Mouse (Mus musculus): ENCODE measurements around the gene Adh1.

The Adh1 gene

DNA sequence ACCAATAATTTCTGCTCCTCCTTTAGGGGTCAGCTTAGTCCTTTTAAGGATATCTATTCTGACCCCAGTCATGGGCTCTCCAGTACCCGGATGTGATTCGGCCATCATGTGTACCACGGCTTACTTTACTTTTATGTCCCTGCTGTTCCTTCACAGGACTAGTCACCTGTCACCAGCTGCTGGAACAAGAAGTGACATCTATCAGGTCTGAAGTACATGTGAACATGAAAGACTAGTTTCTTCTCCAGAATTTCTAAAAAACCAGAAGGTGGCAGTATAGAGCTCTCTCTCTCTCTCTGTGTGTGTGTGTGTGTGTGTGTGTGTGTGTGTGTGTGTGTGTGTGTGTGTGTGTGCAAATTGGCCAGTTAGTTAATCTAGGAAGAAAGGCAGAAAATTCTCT is 20.4 kb upstream of the Adh1 start:
- in situ Hi-C loops (cut with MboI, MseI) = no loop called here

DNA sequence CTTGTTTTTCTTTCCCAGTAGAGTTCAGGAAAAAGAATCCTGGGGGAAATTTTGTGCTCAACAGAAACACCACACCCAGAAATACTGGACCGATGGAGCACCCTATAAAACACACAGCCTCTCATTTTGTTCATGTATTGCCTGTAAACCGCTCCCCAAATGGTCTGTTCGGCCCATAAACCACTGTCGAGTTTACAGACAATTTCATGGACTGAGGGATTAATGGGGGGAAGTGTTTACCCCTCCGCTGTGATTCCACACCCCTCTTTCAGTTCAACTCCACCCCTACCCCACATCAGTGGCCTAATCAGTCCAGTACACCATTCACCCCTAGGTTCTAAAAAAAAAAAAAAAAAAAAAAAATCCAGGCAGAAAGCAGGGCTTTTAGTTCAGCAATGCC is 19.8 kb upstream of the Adh1 start:
- in situ Hi-C loops (cut with MboI, MseI) = no loop called here

DNA sequence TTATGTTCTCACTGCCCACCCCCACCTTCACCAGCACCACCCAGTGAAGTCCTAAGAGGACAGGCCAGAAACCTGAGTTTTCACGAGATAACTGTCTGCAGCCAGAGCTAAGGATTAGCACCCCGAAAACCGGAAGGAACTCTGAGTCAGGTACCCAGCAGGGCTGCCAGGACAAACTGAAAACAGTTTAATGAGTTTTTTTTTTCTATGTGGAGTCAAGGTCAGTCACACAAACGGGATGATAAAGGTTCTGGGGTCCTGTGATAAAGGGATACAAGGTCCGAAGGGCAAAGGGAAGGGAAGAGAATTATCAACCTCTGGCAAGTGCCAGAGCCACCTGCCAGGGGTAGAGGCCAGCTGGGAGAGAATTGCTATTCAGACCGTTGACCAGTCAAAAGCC is 19.4 kb upstream of the Adh1 start:
- in situ Hi-C loops (cut with MboI, MseI) = no loop called here

DNA sequence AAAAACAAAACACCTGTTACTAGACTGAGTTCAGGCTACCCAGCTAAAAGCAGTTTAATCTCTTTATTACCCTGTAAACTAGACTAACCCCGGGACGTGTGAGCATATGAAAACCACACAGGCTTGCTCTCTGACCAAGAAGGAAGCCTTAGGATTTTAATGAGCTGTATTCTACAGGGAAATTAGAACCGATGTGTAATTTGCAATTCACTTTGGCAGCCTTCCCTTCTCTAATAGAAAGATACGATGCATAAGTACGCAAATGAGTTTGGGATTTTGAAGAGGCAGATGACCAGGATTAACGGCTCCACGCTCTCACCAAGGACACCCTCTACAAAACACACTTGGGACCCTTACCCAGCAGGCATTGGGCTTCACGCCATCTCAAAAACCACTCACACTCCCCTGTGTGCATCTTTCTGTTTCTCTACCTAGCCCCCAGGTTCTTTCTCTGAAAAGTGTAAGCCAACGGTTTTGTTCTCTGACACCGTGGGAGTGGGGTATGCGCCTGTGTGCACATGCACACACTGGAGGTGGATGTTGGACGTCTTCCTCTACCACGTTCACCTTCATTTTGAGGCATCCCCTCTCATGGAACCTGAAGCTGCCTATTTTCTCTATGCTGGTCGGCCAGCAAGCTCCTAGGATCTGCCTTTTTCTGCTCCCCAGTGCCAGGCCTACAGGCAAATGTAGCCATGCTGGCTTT is 18.6 kb upstream of the Adh1 start:
- in situ Hi-C loops (cut with MboI, MseI) = no loop called here

DNA sequence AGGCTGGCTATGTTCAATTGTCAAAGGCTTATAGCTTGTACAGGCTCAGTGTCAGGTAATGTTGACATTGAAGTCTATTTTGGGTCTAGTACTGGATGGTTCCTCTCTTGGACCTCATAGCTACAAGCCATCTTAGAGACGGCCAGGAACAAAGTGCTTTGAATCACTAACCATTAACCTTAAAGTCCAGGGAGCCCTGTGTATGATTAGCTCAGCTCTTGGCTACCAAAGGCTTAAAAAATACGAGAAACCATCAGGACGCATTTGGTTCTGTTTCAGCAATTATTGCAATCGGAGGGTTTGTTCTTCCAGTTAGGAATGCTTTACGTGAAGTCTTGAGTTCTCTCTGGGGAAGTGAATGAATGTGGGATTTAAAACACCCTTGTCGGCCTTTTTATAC is 17.9 kb upstream of the Adh1 start:
- in situ Hi-C loops (cut with MboI, MseI) = no loop called here

DNA sequence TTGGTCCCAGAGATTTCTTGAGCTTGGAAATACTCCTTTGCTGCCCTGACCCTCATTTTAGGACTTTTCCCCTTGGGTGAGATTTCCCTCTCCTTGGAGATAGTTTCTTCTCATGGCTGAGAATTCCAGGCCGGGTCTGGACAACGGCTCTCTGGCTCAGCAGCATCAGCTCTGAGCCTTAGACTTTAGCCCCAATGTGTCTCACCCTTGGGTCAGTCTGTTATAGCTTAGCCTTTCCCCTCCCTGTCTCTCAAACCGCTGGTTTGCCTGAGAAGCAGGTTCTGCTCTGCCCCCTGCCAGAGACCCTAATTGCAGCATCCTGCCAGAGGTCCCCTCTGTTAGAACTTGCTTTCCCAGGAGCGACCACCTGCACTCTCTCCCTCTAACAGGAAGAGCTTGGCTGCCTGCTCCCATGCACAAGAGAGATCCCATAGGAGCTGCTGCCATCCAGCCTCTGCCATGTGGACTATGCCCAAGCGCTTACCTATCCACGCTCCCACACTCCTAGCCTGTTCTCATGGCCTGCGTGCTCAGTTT is 16.4 kb upstream of the Adh1 start:
- in situ Hi-C loops (cut with MboI, MseI) = no loop called here

DNA sequence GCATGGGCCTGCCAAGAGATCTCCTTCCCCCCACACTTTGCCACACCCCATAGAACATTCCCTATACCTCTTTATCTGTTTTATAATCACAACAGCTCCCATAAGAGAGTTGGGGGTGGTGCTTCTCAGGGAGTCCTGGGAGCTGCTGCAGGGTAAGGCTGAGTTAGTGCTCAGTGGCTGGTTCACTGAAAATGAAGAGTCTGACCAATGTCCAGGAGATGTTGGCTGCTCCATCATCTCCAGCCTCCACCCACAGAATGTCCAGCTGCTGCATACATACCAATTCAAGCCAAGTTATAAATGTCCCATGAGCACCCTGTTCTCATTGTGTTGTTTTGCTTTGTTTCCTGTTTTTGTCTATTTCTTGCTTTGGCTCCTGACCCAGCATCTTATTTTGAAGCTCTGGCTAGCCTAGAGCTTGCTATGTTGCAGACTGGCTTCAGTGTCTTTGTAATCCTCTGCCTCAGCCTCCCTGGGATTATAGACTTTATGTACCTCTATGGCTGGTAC is 14.2 kb upstream of the Adh1 start:
- in situ Hi-C loops (cut with MboI, MseI) = no loop called here

DNA sequence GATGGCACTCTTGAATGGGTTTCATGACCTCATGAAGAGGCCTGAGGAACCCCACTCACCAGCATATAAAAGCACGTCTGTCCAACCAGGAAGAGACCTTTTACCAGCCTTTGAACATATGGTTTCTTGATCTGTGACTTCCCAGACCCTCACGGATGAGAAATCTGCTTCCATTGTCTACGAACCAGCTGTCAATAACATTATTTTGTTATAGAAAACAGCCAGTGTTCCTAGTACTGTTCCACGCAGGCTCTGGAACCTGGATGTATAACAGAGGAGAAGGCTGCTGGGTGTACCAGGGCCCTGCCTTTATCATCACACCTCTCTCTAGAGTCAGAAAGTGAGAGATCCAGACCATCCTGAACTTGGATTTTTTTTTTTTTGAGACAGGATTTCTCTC is 13.6 kb upstream of the Adh1 start:
- in situ Hi-C loops (cut with MboI, MseI) = no loop called here

DNA sequence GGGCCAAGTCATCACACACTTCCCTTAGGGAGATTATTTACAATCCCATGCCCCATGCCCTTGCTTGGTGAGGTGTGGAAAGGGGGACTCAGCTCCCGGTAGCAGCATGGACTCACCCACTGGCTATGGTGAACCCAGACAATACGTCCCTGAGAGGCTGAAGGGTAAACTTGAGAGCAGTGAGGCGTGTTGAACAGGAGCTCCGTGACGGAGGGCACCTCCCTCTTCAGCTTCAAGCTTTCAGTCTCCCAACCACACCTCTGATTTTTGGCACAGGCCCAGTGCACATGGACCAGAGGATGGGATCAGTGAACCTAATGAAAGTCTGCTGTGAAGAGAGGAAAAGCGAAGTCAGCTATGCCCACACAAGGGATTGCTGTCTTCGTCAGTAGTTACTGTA is 12.8 kb upstream of the Adh1 start:
- in situ Hi-C loops (cut with MboI, MseI) = no loop called here

DNA sequence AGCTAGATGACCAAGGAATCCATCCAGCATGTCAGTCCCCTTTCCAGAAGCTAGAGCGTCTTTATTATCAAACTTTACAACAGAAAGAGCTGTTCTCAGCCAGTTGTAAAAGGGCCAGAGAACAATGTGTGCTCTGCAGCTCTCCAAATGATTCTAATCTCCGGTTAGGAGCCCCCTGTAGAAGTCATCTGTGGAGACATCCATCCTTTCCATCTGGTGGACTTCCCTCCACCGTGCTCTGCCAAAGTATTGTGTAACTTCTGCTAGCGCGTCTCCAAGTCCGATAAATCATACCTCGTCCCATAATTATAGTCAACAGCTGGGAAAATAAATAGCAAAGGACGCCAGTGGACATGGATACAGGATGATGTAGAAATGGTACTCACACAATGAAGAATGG is 12.0 kb upstream of the Adh1 start:
- in situ Hi-C loops (cut with MboI, MseI) = no loop called here

DNA sequence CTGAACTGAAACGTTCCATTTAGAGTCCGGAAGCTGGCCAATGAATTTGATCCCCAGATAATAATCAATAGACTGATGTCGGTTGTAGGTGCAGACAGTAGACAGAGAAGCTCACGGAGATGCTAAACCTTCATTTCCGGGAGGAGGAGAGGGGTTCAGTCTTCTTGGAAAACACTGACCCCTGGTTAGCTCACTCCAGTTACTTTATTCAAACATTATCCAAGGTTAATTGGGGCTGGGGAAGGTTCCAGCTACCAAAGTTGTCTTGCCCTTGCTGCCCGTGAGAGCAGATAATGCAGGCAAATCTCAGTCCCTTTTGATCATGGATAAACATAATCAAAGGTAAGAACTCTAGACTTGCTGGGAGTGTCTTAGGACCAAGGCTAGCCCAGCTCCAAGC is 9.6 kb upstream of the Adh1 start:
- in situ Hi-C loops (cut with MboI, MseI) = loop anchor here in 1 of 2 experiments (25.0 kb wide), 1 partner anchor 1889 kb away; no protein-coding TSS in a partner anchor

DNA sequence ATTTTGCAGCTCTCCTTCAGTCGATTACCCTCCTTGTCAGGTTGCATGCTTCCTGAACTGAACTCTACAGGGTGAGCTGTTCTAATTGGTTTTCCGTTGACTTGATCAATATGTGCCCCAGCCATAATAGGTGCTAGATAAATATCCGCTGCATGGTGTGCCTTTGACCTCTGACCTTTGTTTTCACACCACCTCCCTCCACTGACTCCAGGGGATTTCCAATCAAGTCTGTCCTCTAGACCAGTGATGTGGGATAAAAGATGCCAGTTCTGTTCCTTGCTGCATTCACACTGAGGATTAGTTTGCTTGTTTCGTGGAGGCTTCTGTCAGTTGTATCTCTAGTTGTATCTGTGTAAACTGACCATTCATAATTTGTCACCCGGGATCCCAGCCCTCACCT is 6.6 kb upstream of the Adh1 start:
- in situ Hi-C loops (cut with MboI, MseI) = loop anchor here in 1 of 2 experiments (25.0 kb wide), 1 partner anchor 1892 kb away; no protein-coding TSS in a partner anchor

DNA sequence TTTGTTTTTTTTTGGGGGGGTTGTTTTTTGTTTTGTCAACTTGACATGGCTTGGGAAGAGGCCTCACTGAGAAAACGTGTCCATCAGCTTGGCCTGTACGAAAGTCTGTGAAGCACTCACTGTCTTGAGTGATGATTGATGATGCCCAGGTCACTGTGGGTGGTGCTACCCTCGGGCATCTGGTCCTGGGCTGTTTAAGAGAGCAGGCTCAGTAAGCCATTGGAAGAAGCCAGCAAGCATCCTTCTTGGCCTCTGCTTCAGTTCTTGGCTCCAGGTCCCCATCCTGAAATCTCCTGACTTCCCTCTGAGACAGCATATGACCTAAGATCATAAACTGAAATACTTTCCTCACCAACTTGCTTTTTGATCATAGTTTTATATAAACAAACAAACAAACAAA is 5.4 kb upstream of the Adh1 start:
- in situ Hi-C loops (cut with MboI, MseI) = loop anchor here in 1 of 2 experiments (25.0 kb wide), 1 partner anchor 1893 kb away; no protein-coding TSS in a partner anchor

DNA sequence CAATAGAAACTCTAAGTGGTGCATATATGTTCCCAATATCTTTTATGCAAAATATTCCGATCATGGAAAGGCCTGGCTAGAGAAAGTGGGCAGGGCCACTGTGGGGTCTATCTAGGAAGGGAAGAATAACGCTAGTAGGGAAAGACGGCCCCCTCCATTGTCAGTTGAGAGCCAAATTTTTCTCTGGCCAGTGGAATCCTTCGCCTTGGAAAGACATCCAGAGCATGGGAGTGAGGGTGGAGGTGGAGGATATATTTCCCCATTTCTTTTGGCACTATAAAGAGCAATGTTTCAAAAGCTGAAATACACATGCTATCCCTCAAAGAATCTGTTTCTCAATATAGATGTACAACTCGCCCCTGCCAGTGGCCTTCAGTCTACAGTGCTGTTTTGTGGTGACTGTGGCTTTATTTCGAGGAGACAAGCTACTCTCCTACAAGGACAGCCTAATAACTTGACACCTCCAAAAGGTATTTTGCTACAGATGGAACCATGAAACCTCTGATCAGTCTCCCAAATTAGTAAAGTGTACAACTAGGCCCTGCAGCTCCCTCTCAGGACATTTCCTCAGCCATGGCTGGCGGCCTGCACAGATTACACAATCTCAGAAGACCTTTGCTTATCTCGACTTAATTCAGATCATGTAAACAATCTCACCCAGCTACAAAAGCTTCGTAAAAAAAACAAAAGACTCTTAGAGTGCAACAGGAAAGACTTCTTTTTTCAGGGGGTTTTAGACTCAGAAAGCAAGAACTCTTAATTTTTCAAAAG is 4.8 kb upstream of the Adh1 start:
- in situ Hi-C loops (cut with MboI, MseI) = loop anchor here in 1 of 2 experiments (25.0 kb wide), 1 partner anchor 1894 kb away; no protein-coding TSS in a partner anchor

DNA sequence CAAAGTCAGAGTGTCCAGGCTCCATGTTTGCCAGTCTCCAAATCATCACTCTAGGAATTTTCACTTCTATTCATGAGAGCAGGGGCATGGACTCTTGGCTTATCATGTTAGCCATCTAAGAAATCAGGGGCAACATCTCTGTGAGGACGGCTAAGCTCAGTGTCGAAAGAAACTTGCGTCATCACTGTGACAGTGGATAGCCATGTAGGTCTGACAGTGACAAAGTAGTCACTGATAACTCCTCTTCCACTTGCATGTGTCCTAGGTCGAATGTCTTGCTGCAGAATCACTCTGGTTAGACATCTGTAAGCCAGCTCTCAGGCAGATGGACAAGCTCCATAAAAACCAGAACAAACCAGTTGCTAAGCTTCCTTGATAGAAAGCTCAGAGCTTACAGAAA is 1.8 kb downstream of the Adh1 start:
- in situ Hi-C loops (cut with MboI, MseI) = loop anchor here in 1 of 2 experiments (25.0 kb wide), 1 partner anchor 1900 kb away; no protein-coding TSS in a partner anchor

DNA sequence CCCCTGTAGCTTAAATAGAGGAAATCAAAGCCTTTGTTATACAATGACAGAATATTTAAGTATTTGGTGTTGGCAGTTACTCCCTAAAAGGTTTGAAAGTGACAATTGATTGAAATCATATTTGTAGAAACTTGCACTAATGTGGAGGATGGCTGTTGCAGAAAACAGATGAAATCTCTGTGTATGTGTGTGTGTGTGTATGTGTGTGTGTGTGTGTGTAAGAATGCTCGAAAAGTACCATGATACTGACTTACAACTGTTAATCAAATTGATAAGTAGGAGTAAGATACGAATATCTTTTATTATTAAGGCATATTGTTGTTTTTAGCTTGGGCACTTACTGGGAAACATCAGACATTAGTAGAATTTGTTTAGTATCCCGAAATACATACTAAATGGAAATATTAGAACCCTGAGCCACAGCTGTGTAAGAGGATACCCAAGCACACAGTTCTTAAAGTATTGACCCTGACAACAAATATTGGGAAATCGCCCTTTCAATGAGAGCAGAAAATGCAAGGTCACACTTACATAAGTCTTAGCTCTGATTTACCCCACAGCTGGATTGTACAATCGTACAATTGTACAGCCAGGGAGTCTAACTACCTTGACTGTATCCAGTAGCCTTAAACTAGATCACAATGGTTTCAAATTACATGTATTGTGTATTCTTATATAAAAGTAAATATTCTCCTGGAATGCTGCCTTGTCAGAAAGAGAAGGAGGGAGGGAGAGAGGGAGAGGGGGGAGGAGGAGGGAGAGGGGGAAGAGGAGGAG is 2.6 kb downstream of the Adh1 start:
- in situ Hi-C loops (cut with MboI, MseI) = loop anchor here in 1 of 2 experiments (25.0 kb wide), 1 partner anchor 1901 kb away; no protein-coding TSS in a partner anchor

DNA sequence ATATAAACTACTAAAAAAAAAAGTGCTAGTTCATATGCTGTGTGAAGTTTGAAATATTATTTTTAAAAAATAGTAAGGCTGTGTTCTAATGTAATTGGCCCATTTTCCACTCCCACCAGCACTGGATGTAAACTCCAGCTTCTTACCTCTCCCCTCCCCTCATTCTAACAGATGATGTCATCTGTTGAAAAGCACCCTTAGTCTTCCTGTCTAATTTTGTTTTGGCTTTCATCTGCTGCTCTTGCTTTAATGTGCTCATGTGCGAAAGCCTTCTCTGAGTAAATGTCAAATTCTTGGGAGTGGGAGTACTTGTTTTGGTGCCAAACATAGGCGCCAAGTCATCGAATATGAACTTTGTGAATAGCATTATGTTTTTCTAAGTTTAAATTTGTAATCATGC is 3.9 kb downstream of the Adh1 start:
- in situ Hi-C loops (cut with MboI, MseI) = loop anchor here in 1 of 2 experiments (25.0 kb wide), 1 partner anchor 1902 kb away; no protein-coding TSS in a partner anchor

DNA sequence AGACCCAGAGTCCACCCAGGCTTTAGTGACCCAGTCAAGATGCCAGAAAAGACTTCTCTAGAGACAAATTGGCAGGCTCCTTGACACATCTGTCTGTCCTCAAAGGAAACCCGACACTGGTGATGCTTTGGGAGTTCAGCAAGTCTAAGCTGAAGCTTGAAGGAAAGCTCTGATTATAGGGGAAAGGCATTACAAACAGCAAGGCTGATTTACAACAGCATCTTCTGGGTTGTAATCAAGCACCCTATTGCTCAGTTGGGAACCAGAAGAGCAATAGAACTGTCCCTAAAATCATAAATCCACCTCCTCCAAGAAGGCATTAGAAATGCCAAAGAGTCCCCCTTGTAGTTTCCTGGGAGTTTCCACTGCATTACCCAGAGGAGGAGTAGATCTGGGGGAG is 9.7 kb downstream of the Adh1 start:
- in situ Hi-C loops (cut with MboI, MseI) = loop anchor here in 1 of 2 experiments (25.0 kb wide), 1 partner anchor 1908 kb away; no protein-coding TSS in a partner anchor

DNA sequence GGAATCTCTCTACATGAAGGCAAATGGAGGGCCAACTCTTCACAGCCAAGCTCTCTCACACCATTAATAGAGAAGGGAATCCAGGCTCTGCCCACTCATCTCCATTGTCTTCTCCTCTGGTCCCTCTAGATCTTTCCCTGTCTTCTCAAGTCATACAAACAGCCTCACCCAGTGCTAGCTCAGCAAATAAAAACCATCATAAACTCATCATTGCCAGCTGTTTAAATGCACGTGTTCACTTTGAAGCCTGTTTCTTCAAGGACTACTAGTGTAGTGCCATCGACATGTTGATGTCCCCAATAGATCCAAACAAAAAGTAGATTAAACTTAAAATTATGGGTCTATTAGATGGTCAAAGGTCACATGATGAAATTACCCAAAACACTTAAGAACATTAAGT is 10.5 kb downstream of the Adh1 start:
- in situ Hi-C loops (cut with MboI, MseI) = loop anchor here in 1 of 2 experiments (25.0 kb wide), 1 partner anchor 1909 kb away; no protein-coding TSS in a partner anchor

DNA sequence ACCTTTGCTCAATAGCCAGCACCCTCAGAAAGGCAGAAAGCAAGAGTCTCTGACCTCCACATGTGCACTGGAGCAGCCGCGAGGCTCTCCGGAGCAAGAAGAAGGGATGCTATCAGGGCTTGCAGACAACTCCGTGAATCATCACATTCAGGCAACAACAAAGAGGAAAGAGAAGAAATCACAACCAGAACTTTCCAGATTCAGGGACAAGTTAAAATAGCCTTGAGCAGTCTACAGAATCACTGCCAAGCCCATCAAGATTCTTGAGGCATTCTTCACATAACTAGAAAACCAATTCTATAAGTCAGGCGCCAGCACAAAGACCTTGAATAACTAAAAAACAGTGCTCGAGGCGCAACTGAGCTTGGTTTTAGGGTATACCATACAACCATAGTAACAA is 12.3 kb downstream of the Adh1 start:
- in situ Hi-C loops (cut with MboI, MseI) = loop anchor here in 1 of 2 experiments (25.0 kb wide), 1 partner anchor 1911 kb away; no protein-coding TSS in a partner anchor

DNA sequence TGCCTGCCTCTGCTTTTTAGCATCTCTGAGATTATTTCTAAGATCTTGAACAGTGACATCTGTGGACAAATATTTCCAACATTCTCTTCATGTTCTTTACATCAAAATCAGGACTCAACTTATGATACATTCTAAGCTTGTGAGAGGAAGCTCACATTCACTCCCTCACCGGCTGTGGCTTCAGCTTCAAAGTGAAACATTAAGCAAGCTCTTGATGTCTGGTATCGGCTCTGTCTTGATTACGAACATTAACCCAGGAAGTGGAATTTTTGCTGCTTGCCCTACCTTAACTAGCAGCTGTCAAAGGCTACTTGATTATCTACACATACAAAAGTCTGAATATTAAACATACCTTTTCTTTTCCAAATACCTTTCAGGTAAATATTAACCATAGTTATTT is 14.3 kb downstream of the Adh1 start:
- in situ Hi-C loops (cut with MboI, MseI) = no loop called here

All from T-helper 17 cell (primary cell).